Mouse (Mus musculus) adrenal gland, postnatal 36 days (tissue): Measurements from ENCODE around the gene Siah2. TPM values are rescaled to one million over a fixed set of nuclear protein-coding genes. Genes with fewer than 3 reads are reported as not detected.

ENCODE experiments used
- DNase-seq, 2 experiments: peaks; one replicate each; pipeline ENCODE4 v3.0.0; 2021; ENCODE audit warnings: mixed read lengths in 1 of 2
- total RNA-seq, 2 experiments: library from RNA; stranded (reverse); gene quantifications; 2 replicates each; pipeline ENCODE4 v1.2.3; 2021

Gene Siah2
- total RNA-seq, 2 experiments from 2014 or later = 29.5 to 30.1 TPM

GRCm38 (mm10) chr3:58695507-58695906 lies 3.3 kb upstream of the Siah2 start:
- no peak for DNase-seq

- DNase-seq = no peak
These were observed 2.8 kb upstream of the Siah2 start for GRCm38 (mm10) chr3:58695044-58695443.

- DNase-seq = no peak
These were observed 1.1 kb upstream of the Siah2 start for GRCm38 (mm10) chr3:58693331-58693730.

- peak; percentile 58 to 61 for DNase-seq
These were observed 743 bp downstream of the Siah2 start for GRCm38 (mm10) chr3:58691374-58691939.

GRCm38 (mm10) chr3:58690619-58691373 lies 1.4 kb downstream of the Siah2 start:
- peak; percentile 69 to 76 for DNase-seq

GRCm38 (mm10) chr3:58689721-58690120 lies 2.5 kb downstream of the Siah2 start:
- no peak for DNase-seq

GRCm38 (mm10) chr3:58689105-58689504 lies 3.1 kb downstream of the Siah2 start:
- no peak for DNase-seq

GRCm38 (mm10) chr3:58688551-58688950 lies 3.6 kb downstream of the Siah2 start:
- no peak for DNase-seq

- no peak for DNase-seq
These were observed 5.3 kb downstream of the Siah2 start for GRCm38 (mm10) chr3:58686922-58687284.

- no peak for DNase-seq
These were observed 5.8 kb downstream of the Siah2 start for GRCm38 (mm10) chr3:58686206-58686921.

GRCm38 (mm10) chr3:58685396-58685795 lies 6.8 kb downstream of the Siah2 start:
- DNase-seq = no peak

- DNase-seq = peak; percentile 52 to 59
These were observed 8.9 kb downstream of the Siah2 start for GRCm38 (mm10) chr3:58683346-58683745.

- peak; percentile 38 to 48 for DNase-seq
These were observed 9.9 kb downstream of the Siah2 start for GRCm38 (mm10) chr3:58682336-58682735.

GRCm38 (mm10) chr3:58681831-58682230 lies 10.4 kb downstream of the Siah2 start:
- peak in 1 of 2 experiments; percentile 24 for DNase-seq

GRCm38 (mm10) chr3:58680943-58681637 lies 11.1 kb downstream of the Siah2 start:
- no peak for DNase-seq

- peak; percentile 17 to 28 for DNase-seq
These were observed 12.2 kb downstream of the Siah2 start for GRCm38 (mm10) chr3:58679996-58680395.

- no peak for DNase-seq
These were observed 13.3 kb downstream of the Siah2 start for GRCm38 (mm10) chr3:58678905-58679304.

GRCm38 (mm10) chr3:58678384-58678783 lies 13.8 kb downstream of the Siah2 start:
- DNase-seq = no peak

- DNase-seq = no peak
These were observed 14.6 kb downstream of the Siah2 start for GRCm38 (mm10) chr3:58677615-58678014.

GRCm38 (mm10) chr3:58673295-58673694 lies 18.9 kb downstream of the Siah2 start:
- no peak for DNase-seq

- DNase-seq = no peak
These were observed 19.6 kb downstream of the Siah2 start for GRCm38 (mm10) chr3:58672481-58673183.
